Mouse (Mus musculus): ENCODE data around the gene Rpl7l1. TPM values are rescaled to one million over a fixed set of nuclear protein-coding genes. Genes with fewer than 3 reads are reported as not detected.

Gene Rpl7l1
- total RNA-seq, 2 experiments from 2014 or later = 47.5 to 48.7 TPM

DNA sequence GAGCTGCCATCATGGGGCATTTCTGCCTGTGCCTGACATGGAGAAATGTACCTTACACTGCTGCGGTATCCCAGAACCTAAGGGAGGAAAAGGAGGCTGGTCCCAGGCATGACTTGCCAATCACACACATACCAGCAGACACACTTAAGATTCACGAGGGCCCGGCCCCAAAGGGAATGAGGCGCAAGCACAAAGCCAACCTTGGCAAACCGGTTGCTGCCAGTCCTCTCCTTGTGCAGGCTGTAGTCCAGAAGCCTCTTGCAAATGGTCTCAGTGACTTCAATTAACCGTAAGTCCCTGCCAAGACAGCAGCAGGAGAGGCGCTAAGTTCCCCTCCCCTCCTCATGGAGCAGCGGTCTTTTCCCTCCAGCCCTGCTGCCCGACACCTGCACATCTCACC lies 39.5 kb downstream of the Rpl7l1 start:
- no peak for DNase-seq (ENCODE audit: low spot score in 2 of 2)

DNA sequence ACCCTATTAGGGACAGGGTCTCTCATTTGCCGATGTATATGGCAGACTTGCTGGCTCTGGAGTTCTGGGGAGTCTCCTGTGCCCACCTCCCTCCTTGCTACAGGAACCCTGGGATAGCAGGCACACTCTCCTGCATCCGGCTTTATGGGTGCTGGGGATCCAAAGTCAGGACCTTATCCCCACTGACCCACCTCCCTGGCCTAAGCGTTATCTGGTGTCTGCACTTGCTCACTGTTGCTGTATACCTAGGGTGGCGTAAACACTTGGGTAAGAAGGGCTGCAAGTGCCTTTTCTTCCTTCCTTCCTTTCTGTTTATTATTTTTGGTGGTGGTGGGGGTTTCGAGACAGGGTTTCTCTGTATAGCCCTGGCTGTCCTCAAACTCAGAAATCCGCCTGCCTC lies 41.2 kb downstream of the Rpl7l1 start:
- no peak for DNase-seq (ENCODE audit: low spot score in 2 of 2)

DNA sequence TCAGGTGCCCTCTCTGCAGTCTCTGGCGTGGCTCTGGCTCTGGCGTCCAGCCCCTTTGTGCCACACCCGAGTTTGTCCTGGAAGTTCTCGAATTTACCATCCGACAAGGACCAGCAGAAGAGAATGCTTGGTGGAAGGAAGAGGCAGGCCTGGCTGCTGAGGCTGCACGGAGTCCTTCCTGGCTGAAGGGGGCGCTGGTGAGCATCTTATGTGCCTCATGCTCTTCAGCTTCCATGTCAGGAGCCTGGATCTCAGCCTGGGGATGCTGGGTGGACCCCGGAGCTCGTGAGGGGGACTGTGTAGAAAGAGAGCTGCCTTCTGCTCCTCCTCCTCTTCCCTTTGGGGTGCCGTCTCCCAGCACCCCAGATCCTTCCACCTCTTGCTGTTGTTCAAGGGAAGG lies 46.3 kb downstream of the Rpl7l1 start:
- no peak for DNase-seq (ENCODE audit: low spot score in 2 of 2)

DNA sequence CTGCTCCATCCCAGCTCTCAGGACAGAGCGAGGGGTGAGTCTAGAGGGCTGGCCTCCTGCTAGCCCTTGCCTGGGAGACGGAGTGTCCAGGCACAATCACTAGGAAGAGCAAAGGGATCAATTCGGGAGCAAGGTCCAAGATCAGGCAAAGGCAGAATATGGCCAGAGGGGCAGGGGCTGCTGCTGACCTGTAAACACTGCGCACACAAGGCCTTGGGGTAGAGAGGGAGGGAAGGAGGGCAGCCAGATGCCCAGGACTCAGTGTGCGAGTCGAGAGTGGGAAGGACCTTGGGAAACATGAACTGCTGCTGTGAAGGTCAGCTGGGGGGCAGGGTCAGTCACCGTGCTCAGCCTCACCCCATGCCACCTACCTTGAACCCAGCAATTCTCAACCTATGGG lies 47.2 kb downstream of the Rpl7l1 start:
- no peak for DNase-seq (ENCODE audit: low spot score in 2 of 2)

DNA sequence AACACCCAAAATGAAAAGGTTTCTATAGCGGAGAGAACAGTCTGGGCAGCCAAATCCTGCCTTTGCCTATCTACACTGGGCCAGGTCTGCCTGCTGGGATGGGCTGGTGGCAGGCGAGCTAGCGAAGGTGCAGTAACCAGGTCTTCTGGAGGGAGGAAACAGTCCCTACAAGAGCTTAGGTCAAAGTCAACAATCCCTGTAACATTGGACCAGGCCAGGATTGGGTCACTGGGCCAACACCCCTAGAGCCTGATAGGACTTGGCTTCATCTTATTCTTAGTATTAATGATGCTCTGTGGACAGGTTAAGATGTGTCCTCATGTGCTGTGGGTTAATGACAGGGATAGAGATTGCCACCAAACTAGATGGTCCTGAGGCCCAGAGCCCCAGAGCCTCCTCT lies 48.4 kb downstream of the Rpl7l1 start:
- DNase-seq (ENCODE audit: low spot score in 2 of 2) = no peak

DNA sequence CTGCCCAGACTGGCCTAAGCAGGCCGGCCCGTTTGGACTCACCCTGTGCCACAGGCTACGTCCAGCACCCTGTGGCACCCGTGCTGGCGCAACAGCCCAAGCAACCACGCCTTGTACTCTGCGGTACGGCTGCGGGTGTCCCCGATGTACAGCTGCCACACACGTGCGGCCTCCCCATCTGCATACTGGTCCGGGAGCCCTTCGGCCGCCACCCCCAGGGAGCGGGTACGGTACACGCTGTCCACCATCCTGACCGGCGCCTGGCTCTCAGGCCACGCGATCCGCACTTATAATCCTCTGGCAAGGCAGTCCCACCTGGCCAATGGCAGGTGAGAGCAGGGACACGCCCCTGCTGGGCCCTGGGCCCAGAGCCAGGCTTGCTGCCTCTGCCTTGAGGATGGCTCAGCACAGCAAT lies 53.6 kb downstream of the Rpl7l1 start, which contains the start of gene Gnmt:
TSS of gene Gnmt (minus strand) at position 265 of the 415 bp plus-strand sequence.
- DNase-seq (ENCODE audit: low spot score in 2 of 2) = no peak

DNA sequence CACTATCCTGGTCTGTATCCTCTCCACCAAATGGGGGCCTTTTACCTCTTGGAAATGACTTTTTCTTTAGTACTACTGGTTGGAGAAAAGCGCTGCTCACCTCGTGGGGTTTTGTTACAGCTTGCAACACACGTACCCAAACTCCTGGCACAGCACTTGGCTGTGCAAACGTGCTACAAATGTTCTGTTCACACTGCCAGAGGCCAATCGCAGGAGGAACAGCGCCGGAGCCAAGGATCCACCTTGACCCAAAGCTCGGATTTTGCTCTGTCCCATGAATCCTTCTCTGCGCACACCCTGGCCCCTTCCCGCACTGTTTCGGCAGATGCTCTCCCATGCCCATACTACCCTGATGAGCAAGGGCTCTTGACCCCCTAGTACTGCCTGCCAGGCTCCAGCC lies 54.0 kb downstream of the Rpl7l1 start:
- no peak for DNase-seq (ENCODE audit: low spot score in 2 of 2)

DNA sequence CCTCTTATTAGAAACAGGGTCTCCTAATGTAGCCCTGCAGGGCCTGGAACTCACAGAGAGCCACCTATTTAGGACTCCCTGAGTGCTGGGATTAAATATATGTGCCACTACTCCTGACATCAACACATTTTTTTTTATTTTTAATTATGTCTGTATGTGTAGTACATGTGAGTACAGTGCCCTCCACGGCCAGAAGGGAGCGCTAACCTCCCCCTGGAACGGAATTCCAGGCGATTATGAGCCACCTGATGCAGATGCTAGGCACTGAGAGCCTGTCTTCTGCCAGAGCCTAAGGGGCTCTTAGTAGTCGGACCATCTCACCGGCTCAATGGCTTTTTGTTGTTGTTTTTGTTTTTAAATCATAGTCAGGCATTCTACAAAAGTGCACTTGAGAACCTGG lies 54.5 kb downstream of the Rpl7l1 start:
- no peak for DNase-seq (ENCODE audit: low spot score in 2 of 2)

DNA sequence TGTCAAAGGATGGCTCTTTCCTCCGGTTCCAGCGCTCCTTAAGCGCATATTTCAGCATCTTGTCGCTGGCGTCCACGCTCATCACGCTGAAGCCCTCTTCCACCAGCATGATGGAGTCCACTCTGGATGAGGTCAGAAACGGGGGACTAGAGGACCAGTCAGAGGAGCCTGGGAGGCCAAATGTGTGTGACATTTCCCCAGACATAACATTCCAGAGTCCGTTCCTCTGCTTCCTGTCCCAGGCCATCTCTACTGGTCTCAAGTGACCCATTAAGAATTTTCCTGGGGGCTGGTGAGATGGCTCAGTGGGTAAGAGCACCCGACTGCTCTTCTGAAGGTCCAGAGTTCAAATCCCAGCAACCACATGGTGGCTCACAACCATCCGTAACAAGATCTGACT lies 55.2 kb downstream of the Rpl7l1 start:
- DNase-seq (ENCODE audit: low spot score in 2 of 2) = no peak

DNA sequence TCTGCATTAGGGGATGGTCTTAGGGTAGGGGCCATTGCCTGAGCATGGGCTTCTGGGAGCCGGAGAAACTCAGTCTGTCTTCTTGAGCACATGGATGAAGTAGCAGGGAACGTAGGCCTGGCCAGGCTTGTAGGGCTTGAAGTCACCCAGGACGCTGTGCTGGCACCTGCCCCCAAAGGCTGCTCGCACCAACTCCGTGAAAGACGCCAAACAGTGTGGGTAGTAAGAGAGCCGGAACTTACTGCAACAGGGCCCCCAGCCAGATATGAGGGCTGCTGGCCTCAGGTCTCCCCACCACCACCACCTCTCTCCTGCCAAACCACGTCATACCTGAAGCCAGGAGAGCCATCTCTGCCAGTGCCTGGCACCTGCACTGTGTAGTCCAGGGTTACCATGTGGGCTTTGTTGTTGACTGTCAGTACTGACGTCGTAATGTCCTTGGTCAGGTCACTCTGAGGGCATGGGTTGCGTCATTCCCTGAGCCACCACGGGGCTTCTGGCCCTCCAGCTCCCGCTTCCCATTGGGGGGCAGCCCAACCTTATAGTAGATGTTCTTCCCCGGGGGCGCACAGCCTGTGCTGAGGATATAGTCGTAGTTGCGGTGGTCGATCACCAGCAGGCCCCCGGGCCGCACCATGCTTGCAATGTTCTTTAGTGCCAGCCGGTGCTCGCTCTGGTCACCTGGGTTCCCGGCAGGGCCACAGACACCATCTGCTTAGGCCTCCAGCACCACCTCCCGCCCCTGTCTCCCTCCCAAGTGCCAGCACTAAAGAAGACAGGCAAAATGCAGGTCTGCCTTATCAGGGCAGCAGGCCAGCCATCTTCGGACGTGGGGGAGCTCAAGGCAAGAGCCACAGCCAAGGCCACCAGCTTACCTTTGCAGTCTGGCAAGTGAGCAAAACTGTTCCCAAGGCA lies 56.5 kb downstream of the Rpl7l1 start:
- no peak for DNase-seq (ENCODE audit: low spot score in 2 of 2)

DNA sequence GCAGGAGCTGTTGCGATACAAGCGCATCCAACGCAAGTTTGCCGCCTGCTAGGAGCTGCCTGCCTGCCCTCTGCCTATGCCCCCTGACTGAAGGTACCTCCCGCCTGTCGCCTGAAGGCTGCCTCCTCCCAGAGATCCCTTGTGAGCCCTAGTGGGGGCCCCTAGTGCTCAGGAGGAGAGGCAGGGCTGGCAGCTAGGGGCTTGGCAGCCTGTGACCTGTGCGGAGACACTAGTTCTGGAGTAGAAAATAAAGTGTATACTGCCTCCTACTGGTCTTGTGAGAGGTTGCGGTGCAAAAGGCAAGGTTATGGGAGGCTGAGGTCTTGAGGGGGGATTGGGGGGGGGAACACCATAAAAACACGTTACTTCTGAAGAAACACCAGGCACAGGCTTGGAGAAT lies 57.2 kb downstream of the Rpl7l1 start:
- DNase-seq (ENCODE audit: low spot score in 2 of 2) = peak in 1 of 2 experiments; percentile 49

DNA sequence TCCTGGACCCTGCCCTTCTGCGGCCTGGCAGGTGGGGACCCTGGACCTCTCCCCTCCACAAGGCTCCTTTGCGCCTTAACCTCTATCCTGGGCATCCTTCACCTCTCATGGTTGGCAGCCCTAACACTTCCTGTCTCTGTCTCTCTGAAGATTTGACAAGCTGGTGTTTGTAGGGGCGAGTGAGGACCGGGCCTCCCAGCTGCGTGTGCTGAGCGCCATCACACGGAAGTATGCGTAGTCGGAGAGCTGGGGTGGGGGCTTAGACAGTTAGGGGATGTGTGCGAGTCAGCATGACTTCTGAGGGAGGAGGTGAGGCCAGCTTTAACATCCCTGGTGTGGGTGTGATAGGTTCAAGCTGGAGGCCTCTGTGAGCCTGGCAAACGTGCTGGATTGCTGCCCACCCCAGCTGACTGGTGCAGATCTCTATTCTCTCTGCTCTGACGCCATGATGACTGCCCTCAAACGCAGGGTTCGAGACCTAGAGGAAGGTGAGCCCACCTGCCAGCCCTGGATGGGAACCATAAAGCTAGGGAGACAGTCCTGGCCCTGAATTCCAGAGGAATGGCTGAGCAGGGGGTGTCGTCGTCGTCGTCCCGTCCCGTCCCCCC lies 57.9 kb downstream of the Rpl7l1 start:
- no peak for DNase-seq (ENCODE audit: low spot score in 2 of 2)

Other genes with a start within 250 kb of the Rpl7l1 start
- gene Cul9, start 236.3 kb downstream of the Rpl7l1 start, total RNA-seq (2021) = 10 to 100 TPM; 42.7 to 43.9 TPM
- 10 to 100 TPM; 62.7 to 65.5 TPM for gene Srf, start 226.5 kb downstream of the Rpl7l1 start, total RNA-seq (2021)
- gene Ptk7, start 153.2 kb downstream of the Rpl7l1 start, total RNA-seq (2021) = 10 to 100 TPM; 11.2 to 11.4 TPM
- gene Klc4, start 136.7 kb downstream of the Rpl7l1 start, total RNA-seq (2021) = 10 to 100 TPM; 15.1 to 16.7 TPM
- 10 to 100 TPM; 51.1 to 54.3 TPM for gene Mrpl2, start 136.4 kb downstream of the Rpl7l1 start, total RNA-seq (2021)
- 10 to 100 TPM; 23.8 to 24.4 TPM for gene Cul7, start 132.3 kb downstream of the Rpl7l1 start, total RNA-seq (2021)
- gene Rrp36, start 108.3 kb downstream of the Rpl7l1 start, total RNA-seq (2021) = 10 to 100 TPM; 12.5 to 15.7 TPM
- 100 to 1,000 TPM in 1 of 2 experiments, 10 to 100 TPM in 1; 98.2 to 103 TPM for gene Mea1, start 103.9 kb downstream of the Rpl7l1 start, total RNA-seq (2021)
- gene Klhdc3, start 101.8 kb downstream of the Rpl7l1 start, total RNA-seq (2021) = 100 to 1,000 TPM; 174 to 176 TPM
- 10 to 100 TPM; 88.1 to 92.2 TPM for gene Ppp2r5d, start 77.6 kb downstream of the Rpl7l1 start, total RNA-seq (2021)
- gene Pex6, start 71.2 kb downstream of the Rpl7l1 start, total RNA-seq (2021) = 10 to 100 TPM; 32.0 to 36.8 TPM
- under 1 TPM; 0.76 to 0.98 TPM for gene Gnmt, start 53.5 kb downstream of the Rpl7l1 start, total RNA-seq (2021)
- 10 to 100 TPM; 53.9 to 57.2 TPM for gene Cnpy3, start 30.5 kb downstream of the Rpl7l1 start, total RNA-seq (2021)
- under 1 TPM in 1 of 2 experiments, not detected in 1; 0.31 TPM for gene Ptcra, start 19.0 kb downstream of the Rpl7l1 start, total RNA-seq (2021)
- 10 to 100 TPM; 12.0 to 12.5 TPM for gene 2310039H08Rik, start 10.0 kb downstream of the Rpl7l1 start, total RNA-seq (2021)
- 10 to 100 TPM; 38.6 to 43.7 TPM for gene Bicral, start 75.8 kb upstream of the Rpl7l1 start, total RNA-seq (2021)
- 10 to 100 TPM; 36.4 to 38.2 TPM for gene Tbcc, start 108.0 kb upstream of the Rpl7l1 start, total RNA-seq (2021)
- not detected for gene Prph2, start 127.8 kb upstream of the Rpl7l1 start, total RNA-seq (2021)
- 10 to 100 TPM; 52.3 to 52.4 TPM for gene Ubr2, start 227.9 kb upstream of the Rpl7l1 start, total RNA-seq (2021)

All from layer of hippocampus, postnatal 14 days (tissue).